Mouse (Mus musculus): ENCODE results near the gene Nkx2-2. TPM values are rescaled to one million over a fixed set of nuclear protein-coding genes. Genes with fewer than 3 reads are reported as not detected.

Nkx2-2 gene
- polyA plus RNA-seq, 1 experiment = not detected

GRCm38 (mm10) chr2:147188871-147189545 is 5.0 kb downstream of the Nkx2-2 start:
- no peak overlapping the region for H3K4me3 ChIP-seq (ENCODE audit: insufficient read depth, low read length)
- TF ChIP-seq CTCF (IDR thresholded peaks at IDR 0.05; ENCODE audit: borderline replicate concordance, insufficient read depth, low read length) = no peak
- TF ChIP-seq POLR2A (IDR thresholded peaks at IDR 0.05; ENCODE audit: low read depth, low read length) = no peak
- H3K4me1 ChIP-seq (ENCODE audit: control insufficient read depth, insufficient read depth, low read length) = no peaks in the 10 kb centered on the region; the same call in 1 of the 2 replicates
- H3K27ac ChIP-seq (ENCODE audit: insufficient read depth, low read length) = no peak overlapping the region

- Histone ChIP-seq H3K4me3 (ENCODE audit: insufficient read depth, low read length) (no peak overlapping the region), H3K4me1 (ENCODE audit: control insufficient read depth, insufficient read depth, low read length) (no peaks in the 10 kb centered on the region; the same call in 1 of the 2 replicates), H3K27ac (ENCODE audit: insufficient read depth, low read length) (no peak overlapping the region)
- no peak for TF ChIP-seq CTCF (IDR thresholded peaks at IDR 0.05; ENCODE audit: borderline replicate concordance, insufficient read depth, low read length)
- TF ChIP-seq POLR2A (IDR thresholded peaks at IDR 0.05; ENCODE audit: low read depth, low read length) = no peak
These were observed 5.9 kb downstream of the Nkx2-2 start for GRCm38 (mm10) chr2:147188074-147188700.

GRCm38 (mm10) chr2:147187061-147187870 is 6.8 kb downstream of the Nkx2-2 start:
- TF ChIP-seq POLR2A (IDR thresholded peaks at IDR 0.05; ENCODE audit: low read depth, low read length) = no peak
- no peak for TF ChIP-seq CTCF (IDR thresholded peaks at IDR 0.05; ENCODE audit: borderline replicate concordance, insufficient read depth, low read length)
- H3K4me3 ChIP-seq (ENCODE audit: insufficient read depth, low read length) = no peak overlapping the region
- no peak overlapping the region for H3K27ac ChIP-seq (ENCODE audit: insufficient read depth, low read length)
- no peaks in the 10 kb centered on the region; the same call in 1 of the 2 replicates for H3K4me1 ChIP-seq (ENCODE audit: control insufficient read depth, insufficient read depth, low read length)

- no peaks in the 10 kb centered on the region; the same call in 1 of the 2 replicates for H3K4me1 ChIP-seq (ENCODE audit: control insufficient read depth, insufficient read depth, low read length)
These were observed 7.8 kb downstream of the Nkx2-2 start for GRCm38 (mm10) chr2:147186261-147186681.

GRCm38 (mm10) chr2:147185561-147185960 is 8.5 kb downstream of the Nkx2-2 start:
- Histone ChIP-seq H3K27ac (ENCODE audit: insufficient read depth, low read length) (no peak overlapping the region), H3K4me1 (ENCODE audit: control insufficient read depth, insufficient read depth, low read length) (no peaks in the 10 kb centered on the region; the same call in 1 of the 2 replicates), H3K4me3 (ENCODE audit: insufficient read depth, low read length) (no peak overlapping the region)
- TF ChIP-seq POLR2A (IDR thresholded peaks at IDR 0.05; ENCODE audit: low read depth, low read length) (no peak), CTCF (IDR thresholded peaks at IDR 0.05; ENCODE audit: borderline replicate concordance, insufficient read depth, low read length) (no peak)

More at GRCm38 (mm10) chr2:147186261-147186681, 7.8 kb downstream of the Nkx2-2 start:
- Histone ChIP-seq H3K27ac (ENCODE audit: insufficient read depth, low read length) (no peak overlapping the region), H3K4me3 (ENCODE audit: insufficient read depth, low read length) (no peak overlapping the region)
- TF ChIP-seq CTCF (IDR thresholded peaks at IDR 0.05; ENCODE audit: borderline replicate concordance, insufficient read depth, low read length) = no peak
- TF ChIP-seq POLR2A (IDR thresholded peaks at IDR 0.05; ENCODE audit: low read depth, low read length) = no peak

- H3K27ac ChIP-seq (ENCODE audit: insufficient read depth, low read length) = no peak overlapping the region
- TF ChIP-seq CTCF (IDR thresholded peaks at IDR 0.05; ENCODE audit: borderline replicate concordance, insufficient read depth, low read length) = no peak
- TF ChIP-seq POLR2A (IDR thresholded peaks at IDR 0.05; ENCODE audit: low read depth, low read length) = no peak
- H3K4me3 ChIP-seq (ENCODE audit: insufficient read depth, low read length) = no peak overlapping the region; the same call in 1 of the 2 replicates
- H3K4me1 ChIP-seq (ENCODE audit: control insufficient read depth, insufficient read depth, low read length) = no peaks in the 10 kb centered on the region; the same call in 1 of the 2 replicates
These were observed 9.7 kb downstream of the Nkx2-2 start for GRCm38 (mm10) chr2:147184071-147184990.

- peaks cover under 1% of the 10 kb centered on the region for H3K4me1 ChIP-seq (ENCODE audit: control insufficient read depth, insufficient read depth, low read length)
- no peak overlapping the region for H3K27ac ChIP-seq (ENCODE audit: insufficient read depth, low read length)
- no peak for TF ChIP-seq POLR2A (IDR thresholded peaks at IDR 0.05; ENCODE audit: low read depth, low read length)
- TF ChIP-seq CTCF (IDR thresholded peaks at IDR 0.05; ENCODE audit: borderline replicate concordance, insufficient read depth, low read length) = no peak
- H3K4me3 ChIP-seq (ENCODE audit: insufficient read depth, low read length) = no peak overlapping the region
These were observed 10.5 kb downstream of the Nkx2-2 start for GRCm38 (mm10) chr2:147183521-147183920.

- Histone ChIP-seq H3K27ac (ENCODE audit: insufficient read depth, low read length) (no peak overlapping the region), H3K4me1 (ENCODE audit: control insufficient read depth, insufficient read depth, low read length) (peaks cover 2% of the 10 kb centered on the region), H3K4me3 (ENCODE audit: insufficient read depth, low read length) (no peak overlapping the region)
- TF ChIP-seq CTCF (IDR thresholded peaks at IDR 0.05; ENCODE audit: borderline replicate concordance, insufficient read depth, low read length) (no peak), POLR2A (IDR thresholded peaks at IDR 0.05; ENCODE audit: low read depth, low read length) (no peak)
These were observed 11.3 kb downstream of the Nkx2-2 start for GRCm38 (mm10) chr2:147182709-147183260.
